Mouse (Mus musculus): Measurements from ENCODE around the gene Cnksr1. TPM values are rescaled to one million over a fixed set of nuclear protein-coding genes. Genes with fewer than 3 reads are reported as not detected.
A peak's percentile ranks its signal among the peaks of the same experiment; 100 is the strongest.

Gene Cnksr1
- polyA plus RNA-seq, 1 experiment from 2014 or later = 12.2 TPM

DNA sequence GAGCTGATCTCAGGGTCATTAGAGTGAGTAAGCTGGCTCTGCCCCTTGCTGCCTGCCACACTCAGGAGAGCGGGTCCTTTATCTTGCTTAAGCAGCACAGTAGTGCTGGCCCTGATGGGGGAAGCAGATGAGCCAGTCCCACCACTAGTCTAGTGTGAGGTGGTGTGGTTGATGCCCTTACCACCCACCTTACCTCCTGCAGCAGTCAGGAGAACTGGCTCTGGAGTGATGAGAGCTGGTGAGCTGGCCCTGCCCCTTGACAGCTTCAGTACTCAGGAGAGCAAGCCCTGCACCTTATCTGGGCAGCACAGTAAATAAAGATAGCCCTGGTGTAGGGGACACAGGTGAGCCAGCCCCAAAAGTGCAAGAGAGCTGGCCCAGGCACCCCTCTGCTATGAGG lies 57.1 kb downstream of the Cnksr1 start:
- H3K4me1 ChIP-seq (replicated peaks) = peaks cover 8% of the 10 kb centered on the region
- H3K4me2 ChIP-seq (replicated peaks) = no peak overlapping the region
- no peak overlapping the region for H3K27ac ChIP-seq
- peak; percentile 31; the same call in 1 of the 2 replicates for ATAC-seq
- no peak overlapping the region for H3K9ac ChIP-seq
- no peaks in the 10 kb centered on the region for H3K36me3 ChIP-seq
- H3K4me3 ChIP-seq (replicated peaks) = no peak overlapping the region
- no peaks in the 10 kb centered on the region for H3K9me3 ChIP-seq
- WGBS = 95% methylated on average over 1 of the region's 1 CpGs
- no peaks in the 10 kb centered on the region for H3K27me3 ChIP-seq (replicated peaks)

Other genes with a start within 250 kb of the Cnksr1 start
- gene Dhdds, start 237.5 kb downstream of the Cnksr1 start, polyA plus RNA-seq (2015; fragmentation: Nextera tagmentation; extraction: Ambion mirVana) = 40.3 and 41.9 TPM in 2 replicates
- 0.05 and 0.10 TPM in 2 replicates for gene Lin28a, start 219.6 kb downstream of the Cnksr1 start, polyA plus RNA-seq (2015; fragmentation: Nextera tagmentation; extraction: Ambion mirVana)
- gene Zfp683, start 184.6 kb downstream of the Cnksr1 start, polyA plus RNA-seq (2015; fragmentation: Nextera tagmentation; extraction: Ambion mirVana) = not detected in 2 replicates
- 14.9 and 16.6 TPM in 2 replicates for gene Crybg2, start 177.6 kb downstream of the Cnksr1 start, polyA plus RNA-seq (2015; fragmentation: Nextera tagmentation; extraction: Ambion mirVana)
- gene Cd52, start 143.3 kb downstream of the Cnksr1 start, polyA plus RNA-seq (2015; fragmentation: Nextera tagmentation; extraction: Ambion mirVana) = 27.0 and 29.7 TPM in 2 replicates
- gene Ubxn11, start 135.8 kb downstream of the Cnksr1 start, polyA plus RNA-seq (2015; fragmentation: Nextera tagmentation; extraction: Ambion mirVana) = 4.4 and 6.0 TPM in 2 replicates
- gene Sh3bgrl3, start 109.6 kb downstream of the Cnksr1 start, polyA plus RNA-seq (2015; fragmentation: Nextera tagmentation; extraction: Ambion mirVana) = 362 and 375 TPM in 2 replicates
- gene Cep85, start 51.3 kb downstream of the Cnksr1 start, polyA plus RNA-seq (2015; fragmentation: Nextera tagmentation; extraction: Ambion mirVana) = 90.0 and 91.6 TPM in 2 replicates
- gene Gm7534, start 35.4 kb downstream of the Cnksr1 start, polyA plus RNA-seq (2015; fragmentation: Nextera tagmentation; extraction: Ambion mirVana) = not detected in 2 replicates
- 0.19 and 0.43 TPM in 2 replicates for gene Catsper4, start 11.0 kb downstream of the Cnksr1 start, polyA plus RNA-seq (2015; fragmentation: Nextera tagmentation; extraction: Ambion mirVana)
- 0.23 and 0.34 TPM in 2 replicates for gene E130218I03Rik, start 5.3 kb upstream of the Cnksr1 start, polyA plus RNA-seq (2015; fragmentation: Nextera tagmentation; extraction: Ambion mirVana)
- gene Zfp593, start 7.2 kb upstream of the Cnksr1 start, polyA plus RNA-seq (2015; fragmentation: Nextera tagmentation; extraction: Ambion mirVana) = 16.4 and 16.7 TPM in 2 replicates
- gene Gm30191, start 8.5 kb upstream of the Cnksr1 start, polyA plus RNA-seq (2015; fragmentation: Nextera tagmentation; extraction: Ambion mirVana) = not detected in 2 replicates
- gene Grrp1, start 15.7 kb upstream of the Cnksr1 start, polyA plus RNA-seq (2015; fragmentation: Nextera tagmentation; extraction: Ambion mirVana) = 5.0 TPM in 2 replicates
- 15.7 and 17.9 TPM in 2 replicates for gene Pdik1l, start 49.5 kb upstream of the Cnksr1 start, polyA plus RNA-seq (2015; fragmentation: Nextera tagmentation; extraction: Ambion mirVana)
- gene Trim63, start 76.7 kb upstream of the Cnksr1 start, polyA plus RNA-seq (2015; fragmentation: Nextera tagmentation; extraction: Ambion mirVana) = 0.68 and 1.0 TPM in 2 replicates
- 4.4 and 4.5 TPM in 2 replicates for gene Slc30a2, start 104.8 kb upstream of the Cnksr1 start, polyA plus RNA-seq (2015; fragmentation: Nextera tagmentation; extraction: Ambion mirVana)
- gene Extl1, start 145.5 kb upstream of the Cnksr1 start, polyA plus RNA-seq (2015; fragmentation: Nextera tagmentation; extraction: Ambion mirVana) = 1.4 and 1.5 TPM in 2 replicates
- gene Pafah2, start 157.9 kb upstream of the Cnksr1 start, polyA plus RNA-seq (2015; fragmentation: Nextera tagmentation; extraction: Ambion mirVana) = 42.4 and 42.6 TPM in 2 replicates
- 1,243 and 1,415 TPM in 2 replicates for gene Stmn1, start 229.9 kb upstream of the Cnksr1 start, polyA plus RNA-seq (2015; fragmentation: Nextera tagmentation; extraction: Ambion mirVana)